Mouse (Mus musculus): ENCODE results near the gene Agxt2. TPM values are rescaled to one million over a fixed set of nuclear protein-coding genes. Genes with fewer than 3 reads are reported as not detected.

Agxt2 gene
- polyA plus RNA-seq, 1 experiment: not detected

GRCm38 (mm10) chr15:10330626-10331025 is 27.7 kb upstream of the Agxt2 start:
- TF ChIP-seq MYOG (IDR thresholded peaks at IDR 0.05; ENCODE audit: control insufficient read depth in 1 of 3, insufficient read depth in 1 of 3, insufficient read length in 2 of 3, low read depth in 2 of 3) (no peak), E2F4 (IDR thresholded peaks at IDR 0.05; ENCODE audit: insufficient read depth) (no peak)
- Histone ChIP-seq H3ac (ENCODE audit: control insufficient read depth, insufficient read length) (no peak overlapping the region), H3K36me3 (ENCODE audit: control insufficient read depth, insufficient read depth) (no peaks in the 10 kb centered on the region), H3K4me3 (no peak overlapping the region), H3K79me2 (ENCODE audit: control insufficient read depth, insufficient read depth) (no peaks in the 10 kb centered on the region), H3K4me2 (ENCODE audit: low read depth) (no peak overlapping the region), H3K27me3 (ENCODE audit: control insufficient read depth, insufficient read depth, insufficient read length) (no peaks in the 10 kb centered on the region)

GRCm38 (mm10) chr15:10332566-10332965 is 25.8 kb upstream of the Agxt2 start:
- TF ChIP-seq CEBPB (IDR thresholded peaks at IDR 0.05; ENCODE audit: insufficient read depth, poor library complexity, severe bottlenecking): no peak
- TF ChIP-seq SRF (IDR thresholded peaks at IDR 0.05; ENCODE audit: control insufficient read depth, insufficient read length, low read depth): no peak
- H3K79me2 ChIP-seq (ENCODE audit: control insufficient read depth, insufficient read depth): no peaks in the 10 kb centered on the region
- no peaks in the 10 kb centered on the region for H3K36me3 ChIP-seq (ENCODE audit: control insufficient read depth, insufficient read depth)
- H3ac ChIP-seq (ENCODE audit: control insufficient read depth, insufficient read length): no peak overlapping the region
- H3K27me3 ChIP-seq (ENCODE audit: control insufficient read depth, insufficient read depth, insufficient read length): no peaks in the 10 kb centered on the region
- H3K4me2 ChIP-seq (ENCODE audit: low read depth): no peak overlapping the region
- no peak overlapping the region for H3K4me3 ChIP-seq

GRCm38 (mm10) chr15:10338606-10339005 is 19.7 kb upstream of the Agxt2 start:
- no peak overlapping the region for H3ac ChIP-seq (ENCODE audit: control insufficient read depth, insufficient read length)
- H3K36me3 ChIP-seq (ENCODE audit: control insufficient read depth, insufficient read depth): no peaks in the 10 kb centered on the region
- TF ChIP-seq TCF3 (IDR thresholded peaks at IDR 0.05; ENCODE audit: insufficient read length, low read depth): no peak
- TF ChIP-seq POLR2AphosphoS2 (IDR thresholded peaks at IDR 0.05; ENCODE audit: insufficient read length, low read depth): no peak
- no peak for TF ChIP-seq POLR2A (IDR thresholded peaks at IDR 0.05; ENCODE audit: insufficient read length, low read depth)
- no peak for TF ChIP-seq CEBPB (IDR thresholded peaks at IDR 0.05; ENCODE audit: insufficient read depth, poor library complexity, severe bottlenecking)
- no peak for TF ChIP-seq SRF (IDR thresholded peaks at IDR 0.05; ENCODE audit: control insufficient read depth, insufficient read length, low read depth)
- no peak for TF ChIP-seq TCF12 (IDR thresholded peaks at IDR 0.05; ENCODE audit: insufficient read depth, poor library complexity, severe bottlenecking)
- no peak for TF ChIP-seq E2F4 (IDR thresholded peaks at IDR 0.05; ENCODE audit: insufficient read depth)
- no peak for TF ChIP-seq MAX (IDR thresholded peaks at IDR 0.05; ENCODE audit: low read depth)
- no peak for TF ChIP-seq MYOD1 (IDR thresholded peaks at IDR 0.05; ENCODE audit: control insufficient read depth in 1 of 3, insufficient read length in 2 of 3, low read depth in 2 of 3)
- TF ChIP-seq USF1 (IDR thresholded peaks at IDR 0.05; ENCODE audit: low read depth): no peak
- TF ChIP-seq MYOG (IDR thresholded peaks at IDR 0.05; ENCODE audit: control insufficient read depth in 1 of 3, insufficient read depth in 1 of 3, insufficient read length in 2 of 3, low read depth in 2 of 3): no peak
- TF ChIP-seq REST (IDR thresholded peaks at IDR 0.05; ENCODE audit: insufficient read depth, insufficient read length): no peak
- H3K79me2 ChIP-seq (ENCODE audit: control insufficient read depth, insufficient read depth): no peaks in the 10 kb centered on the region
- H3K4me2 ChIP-seq (ENCODE audit: low read depth): no peak overlapping the region
- H3K27me3 ChIP-seq (ENCODE audit: control insufficient read depth, insufficient read depth, insufficient read length): no peaks in the 10 kb centered on the region
- no peak overlapping the region for H3K4me3 ChIP-seq

GRCm38 (mm10) chr15:10347044-10347443 is 11.3 kb upstream of the Agxt2 start:
- Histone ChIP-seq H3K4me3 (no peak overlapping the region), H3K79me2 (ENCODE audit: control insufficient read depth, insufficient read depth) (no peaks in the 10 kb centered on the region), H3K4me2 (ENCODE audit: low read depth) (no peak overlapping the region), H3K36me3 (ENCODE audit: control insufficient read depth, insufficient read depth) (no peaks in the 10 kb centered on the region), H3ac (ENCODE audit: control insufficient read depth, insufficient read length) (no peak overlapping the region), H3K27me3 (ENCODE audit: control insufficient read depth, insufficient read depth, insufficient read length) (no peaks in the 10 kb centered on the region)
- TF ChIP-seq CEBPB (IDR thresholded peaks at IDR 0.05; ENCODE audit: insufficient read depth, poor library complexity, severe bottlenecking) (no peak), SRF (IDR thresholded peaks at IDR 0.05; ENCODE audit: control insufficient read depth, insufficient read length, low read depth) (no peak), TCF3 (IDR thresholded peaks at IDR 0.05; ENCODE audit: insufficient read length, low read depth) (no peak), USF1 (IDR thresholded peaks at IDR 0.05; ENCODE audit: low read depth) (no peak), MYOD1 (IDR thresholded peaks at IDR 0.05; ENCODE audit: control insufficient read depth in 1 of 3, insufficient read length in 2 of 3, low read depth in 2 of 3) (no peak), MYOG (IDR thresholded peaks at IDR 0.05; ENCODE audit: control insufficient read depth in 1 of 3, insufficient read depth in 1 of 3, insufficient read length in 2 of 3, low read depth in 2 of 3) (no peak)

- Histone ChIP-seq H3K4me3 (no peak overlapping the region), H3ac (ENCODE audit: control insufficient read depth, insufficient read length) (no peak overlapping the region), H3K27me3 (ENCODE audit: control insufficient read depth, insufficient read depth, insufficient read length) (peaks cover 6% of the 10 kb centered on the region), H3K79me2 (ENCODE audit: control insufficient read depth, insufficient read depth) (no peaks in the 10 kb centered on the region), H3K36me3 (ENCODE audit: control insufficient read depth, insufficient read depth) (no peaks in the 10 kb centered on the region), H3K4me2 (ENCODE audit: low read depth) (no peak overlapping the region)
- no peak for TF ChIP-seq REST (IDR thresholded peaks at IDR 0.05; ENCODE audit: insufficient read depth, insufficient read length)
- no peak for TF ChIP-seq POLR2AphosphoS2 (IDR thresholded peaks at IDR 0.05; ENCODE audit: insufficient read length, low read depth)
- no peak for TF ChIP-seq SRF (IDR thresholded peaks at IDR 0.05; ENCODE audit: control insufficient read depth, insufficient read length, low read depth)
- no peak for TF ChIP-seq POLR2A (IDR thresholded peaks at IDR 0.05; ENCODE audit: insufficient read length, low read depth)
- TF ChIP-seq MAX (IDR thresholded peaks at IDR 0.05; ENCODE audit: low read depth): no peak
- TF ChIP-seq MYOD1 (IDR thresholded peaks at IDR 0.05; ENCODE audit: control insufficient read depth in 1 of 3, insufficient read length in 2 of 3, low read depth in 2 of 3): no peak
- no peak for TF ChIP-seq MYOG (IDR thresholded peaks at IDR 0.05; ENCODE audit: control insufficient read depth in 1 of 3, insufficient read depth in 1 of 3, insufficient read length in 2 of 3, low read depth in 2 of 3)
- TF ChIP-seq TCF12 (IDR thresholded peaks at IDR 0.05; ENCODE audit: insufficient read depth, poor library complexity, severe bottlenecking): no peak
- no peak for TF ChIP-seq USF1 (IDR thresholded peaks at IDR 0.05; ENCODE audit: low read depth)
- no peak for TF ChIP-seq E2F4 (IDR thresholded peaks at IDR 0.05; ENCODE audit: insufficient read depth)
- no peak for TF ChIP-seq CEBPB (IDR thresholded peaks at IDR 0.05; ENCODE audit: insufficient read depth, poor library complexity, severe bottlenecking)
These were observed 8.0 kb downstream of the Agxt2 start for GRCm38 (mm10) chr15:10366331-10366730.
